Mouse (Mus musculus) limb, embryonic 15.5 days (tissue): ENCODE measurements around the gene Bst1. TPM values are rescaled to one million over a fixed set of nuclear protein-coding genes. Genes with fewer than 3 reads are reported as not detected.

Experiments used
- ATAC-seq: fragments of 200-750 bp; cut with Nextera tagmentation; 2 replicates; pipeline ENCODE4 v1.8.0; 2017; ENCODE audit warnings: low read depth, moderate TSS enrichment; ENCODE audit not compliant: insufficient number of reproducible peaks, low FRiP score, low TSS enrichment
- H3K27ac ChIP-seq: fragments of 300-500 bp; sonication (generic); 2 replicates; pipeline ENCODE4 v1.5.1; 2015; ENCODE audit warnings: moderate library complexity, mild to moderate bottlenecking, inconsistent platforms
- H3K27me3 ChIP-seq: fragments of 300-500 bp; sonication (generic); 2 replicates; pipeline ENCODE4 v1.6.1; 2015; ENCODE audit warnings: inconsistent platforms
- H3K36me3 ChIP-seq: fragments of 300-500 bp; sonication (generic); 2 replicates; pipeline ENCODE4 v1.6.1; 2015; ENCODE audit warnings: inconsistent platforms
- H3K4me1 ChIP-seq: fragments of 300-500 bp; sonication (generic); 2 replicates; pipeline ENCODE4 v1.6.1; 2015; ENCODE audit warnings: inconsistent platforms
- H3K4me2 ChIP-seq: fragments of 300-500 bp; sonication (generic); 2 replicates; pipeline ENCODE4 v1.6.1; 2015; ENCODE audit warnings: mild to moderate bottlenecking, inconsistent platforms
- H3K4me3 ChIP-seq: fragments of 300-500 bp; sonication (generic); 2 replicates; pipeline ENCODE4 v1.5.1; 2015; ENCODE audit warnings: mild to moderate bottlenecking, inconsistent platforms
- H3K9ac ChIP-seq: fragments of 300-500 bp; sonication (generic); 2 replicates; pipeline ENCODE4 v1.6.1; 2015; ENCODE audit warnings: inconsistent platforms
- H3K9me3 ChIP-seq: fragments of 300-500 bp; sonication (generic); 2 replicates; pipeline ENCODE4 v1.6.1; 2016; ENCODE audit warnings: inconsistent platforms
- WGBS: fragments of 180-500 bp; shearing (Covaris S2); methylation state at CpG from one replicate; pipeline ENCODE4 v1.1.7; 2015; 5-methylcytosine and 5-hydroxymethylcytosine counted together
- polyA plus RNA-seq: library from polyadenylated mRNA; unstranded; fragments of >200 nt; fragmentation: Nextera tagmentation; extraction: Ambion mirVana; gene quantifications from 2 replicates; pipeline ENCODE4 v1.2.1, GENCODE M21; 2015

The Bst1 gene
- polyA plus RNA-seq, 1 experiment from 2014 or later = 2.0 TPM

- no peak overlapping the region for H3K9ac ChIP-seq
- H3K4me1 ChIP-seq = no peaks in the 10 kb centered on the region
- H3K27me3 ChIP-seq = no peaks in the 10 kb centered on the region
- H3K27ac ChIP-seq = no peak overlapping the region
- no peak overlapping the region for H3K4me2 ChIP-seq
- WGBS = 71% methylated on average over 5 of the region's 5 CpGs
- no peak for ATAC-seq
- H3K4me3 ChIP-seq = no peak overlapping the region
- H3K9me3 ChIP-seq = no peaks in the 10 kb centered on the region
- no peaks in the 10 kb centered on the region for H3K36me3 ChIP-seq
These were observed 26.4 kb downstream of the Bst1 start for GRCm38 (mm10) chr5:43845083-43845482.

GRCm38 (mm10) chr5:43845646-43846045 lies 27.0 kb downstream of the Bst1 start:
- no peak overlapping the region for H3K27ac ChIP-seq
- H3K4me2 ChIP-seq = no peak overlapping the region
- WGBS = 44% methylated on average over 1 of the region's 1 CpGs
- H3K27me3 ChIP-seq = no peaks in the 10 kb centered on the region
- H3K4me1 ChIP-seq = no peaks in the 10 kb centered on the region
- H3K4me3 ChIP-seq = no peak overlapping the region
- no peak overlapping the region for H3K9ac ChIP-seq
- no peaks in the 10 kb centered on the region for H3K36me3 ChIP-seq
- H3K9me3 ChIP-seq = no peaks in the 10 kb centered on the region
- no peak for ATAC-seq

DNA sequence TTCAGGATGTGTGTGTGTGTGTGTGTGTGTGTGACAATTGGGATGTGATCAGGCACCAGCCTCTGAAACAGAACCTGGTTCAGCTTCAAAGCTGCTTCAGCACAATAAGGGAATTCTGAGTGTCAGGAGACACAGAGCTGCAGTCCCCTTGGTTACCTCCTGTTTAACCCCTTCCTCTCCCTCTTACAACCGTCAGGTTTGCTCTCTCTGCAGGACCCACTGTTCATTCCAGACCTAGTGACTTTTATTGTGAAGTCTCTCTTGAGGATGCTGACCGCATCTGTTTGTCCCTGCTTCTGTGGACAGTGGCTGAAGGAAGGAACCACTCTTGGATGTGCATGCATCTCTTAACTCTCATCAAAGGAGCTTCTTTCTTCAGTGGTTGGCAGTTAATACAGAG lies 27.5 kb downstream of the Bst1 start:
- ATAC-seq = no peak
- no peak overlapping the region for H3K4me3 ChIP-seq
- no peaks in the 10 kb centered on the region for H3K9me3 ChIP-seq
- H3K27ac ChIP-seq = no peak overlapping the region
- no peaks in the 10 kb centered on the region for H3K4me1 ChIP-seq
- H3K27me3 ChIP-seq = no peaks in the 10 kb centered on the region
- H3K9ac ChIP-seq = no peak overlapping the region
- H3K4me2 ChIP-seq = no peak overlapping the region
- no peaks in the 10 kb centered on the region for H3K36me3 ChIP-seq
- WGBS = 25% methylated on average over 2 of the region's 2 CpGs

DNA sequence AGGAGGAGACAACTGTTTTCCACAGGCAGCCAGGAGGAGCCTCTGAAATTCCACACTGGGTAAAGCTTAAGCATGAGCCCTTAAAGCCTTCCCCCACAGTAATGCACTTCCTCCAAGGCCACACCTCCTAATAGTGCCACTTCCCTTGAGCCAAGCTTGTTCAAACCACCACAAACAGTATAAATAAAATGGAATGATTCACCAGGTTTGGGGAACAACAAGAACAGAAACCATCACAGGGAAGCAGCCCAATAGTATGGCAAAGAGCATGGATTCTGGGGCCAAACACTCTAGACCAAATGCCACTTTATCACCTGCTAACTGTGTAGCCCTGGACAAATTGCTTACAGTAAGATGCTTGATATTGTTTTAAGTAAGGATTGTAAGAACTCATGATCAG lies 28.9 kb downstream of the Bst1 start:
- Histone ChIP-seq H3K36me3 (no peaks in the 10 kb centered on the region), H3K9ac (no peak overlapping the region)
- ATAC-seq = no peak

DNA sequence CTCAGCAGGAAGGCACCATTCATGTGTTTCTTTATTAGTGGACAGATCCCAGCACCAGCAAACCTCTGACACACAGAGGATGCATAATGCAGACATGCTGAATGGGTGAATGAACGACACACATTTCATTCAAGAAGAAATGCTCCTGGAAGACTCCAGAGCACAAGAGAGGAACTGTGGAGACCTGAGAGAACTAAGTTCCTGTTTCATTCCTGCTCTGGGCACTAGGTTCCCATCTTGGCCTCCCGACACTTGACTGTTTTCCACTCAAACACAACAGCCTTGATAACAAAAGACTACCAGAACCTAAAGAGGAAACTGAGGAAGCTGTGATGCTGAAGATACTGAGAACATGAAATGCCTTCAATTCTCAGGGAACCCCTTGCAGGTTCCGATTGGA lies 29.6 kb downstream of the Bst1 start:
- no peak overlapping the region for H3K27ac ChIP-seq
- no peak overlapping the region for H3K4me2 ChIP-seq
- H3K27me3 ChIP-seq = no peaks in the 10 kb centered on the region
- no peak for ATAC-seq
- H3K4me3 ChIP-seq = no peak overlapping the region
- 80% methylated on average over 3 of the region's 3 CpGs for WGBS
- no peaks in the 10 kb centered on the region for H3K4me1 ChIP-seq
- no peaks in the 10 kb centered on the region for H3K36me3 ChIP-seq
- H3K9me3 ChIP-seq = no peaks in the 10 kb centered on the region
- no peak overlapping the region for H3K9ac ChIP-seq

More for the DNA sequence above, 28.9 kb downstream of the Bst1 start:
- Histone ChIP-seq H3K27ac (no peak overlapping the region), H3K4me1 (no peaks in the 10 kb centered on the region), H3K9me3 (no peaks in the 10 kb centered on the region), H3K27me3 (no peaks in the 10 kb centered on the region), H3K4me3 (no peak overlapping the region), H3K4me2 (no peak overlapping the region)

GRCm38 (mm10) chr5:43853096-43853867 lies 34.6 kb downstream of the Bst1 start:
- WGBS = 72% methylated on average over 11 of the region's 11 CpGs
- H3K27ac ChIP-seq = no peak overlapping the region
- no peaks in the 10 kb centered on the region for H3K36me3 ChIP-seq
- no peak for ATAC-seq
- H3K4me1 ChIP-seq = no peaks in the 10 kb centered on the region
- no peak overlapping the region for H3K4me3 ChIP-seq
- H3K27me3 ChIP-seq = no peaks in the 10 kb centered on the region
- H3K9me3 ChIP-seq = no peaks in the 10 kb centered on the region
- H3K4me2 ChIP-seq = no peak overlapping the region
- H3K9ac ChIP-seq = no peak overlapping the region

- Histone ChIP-seq H3K9ac (no peak overlapping the region), H3K27me3 (no peaks in the 10 kb centered on the region), H3K4me2 (no peak overlapping the region), H3K4me3 (no peak overlapping the region), H3K9me3 (no peaks in the 10 kb centered on the region), H3K4me1 (no peaks in the 10 kb centered on the region), H3K27ac (no peak overlapping the region), H3K36me3 (no peaks in the 10 kb centered on the region)
- ATAC-seq = no peak
- WGBS = 79% methylated on average over 7 of the region's 7 CpGs
These were observed 35.3 kb downstream of the Bst1 start for GRCm38 (mm10) chr5:43853868-43854488.

DNA sequence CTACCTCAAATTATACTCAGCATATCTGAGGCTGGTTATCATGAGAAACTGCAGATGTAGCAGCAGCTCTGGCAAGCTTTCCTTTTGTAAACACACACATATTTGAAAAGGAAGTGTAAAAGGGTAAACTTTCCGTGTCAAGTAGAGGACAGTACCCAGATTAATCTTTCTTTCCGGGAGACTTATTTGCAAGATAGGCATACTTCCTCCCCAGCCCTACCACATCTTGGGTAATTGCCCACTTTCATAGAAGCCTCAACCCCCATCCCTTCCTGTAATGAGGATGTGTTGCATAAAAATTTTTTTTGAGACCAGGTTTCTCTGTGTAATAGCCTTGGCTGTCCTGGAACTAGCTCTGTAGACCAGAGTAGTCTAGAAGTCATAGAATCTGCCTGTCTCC lies 37.1 kb downstream of the Bst1 start:
- Histone ChIP-seq H3K9ac (no peak overlapping the region), H3K4me1 (no peaks in the 10 kb centered on the region), H3K27ac (no peak overlapping the region), H3K4me3 (no peak overlapping the region), H3K4me2 (no peak overlapping the region), H3K27me3 (no peaks in the 10 kb centered on the region), H3K36me3 (no peaks in the 10 kb centered on the region), H3K9me3 (no peaks in the 10 kb centered on the region)
- ATAC-seq = no peak
- 55% methylated on average over 2 of the region's 2 CpGs for WGBS

DNA sequence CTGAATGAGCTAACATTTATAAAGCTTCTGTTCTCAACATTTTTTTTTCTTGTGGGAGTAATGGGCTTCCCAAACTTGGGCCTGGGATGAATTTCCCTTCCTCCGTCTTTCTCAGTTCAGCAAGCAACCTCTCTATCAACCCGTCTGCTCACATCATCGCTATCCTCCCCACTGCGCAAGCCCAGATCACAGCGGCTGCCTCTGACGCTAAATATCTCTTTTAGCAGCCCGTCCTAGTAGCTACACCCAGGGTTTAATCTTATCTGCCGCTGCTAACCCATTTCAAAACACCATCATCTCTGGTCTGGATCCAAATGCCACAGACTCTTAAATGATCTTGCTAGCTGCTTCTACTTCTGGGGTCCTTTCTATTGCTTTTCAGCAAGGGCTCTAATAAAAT lies 41.0 kb downstream of the Bst1 start:
- 85% methylated on average over 8 of the region's 8 CpGs for WGBS
- Histone ChIP-seq H3K27me3 (no peaks in the 10 kb centered on the region), H3K4me2 (no peak overlapping the region), H3K9ac (no peak overlapping the region), H3K4me3 (no peak overlapping the region), H3K27ac (no peak overlapping the region), H3K4me1 (no peaks in the 10 kb centered on the region), H3K36me3 (no peaks in the 10 kb centered on the region), H3K9me3 (no peaks in the 10 kb centered on the region)
- no peak for ATAC-seq

- Histone ChIP-seq H3K4me2 (no peak overlapping the region), H3K27me3 (no peaks in the 10 kb centered on the region), H3K9ac (no peak overlapping the region), H3K36me3 (no peaks in the 10 kb centered on the region), H3K9me3 (no peaks in the 10 kb centered on the region), H3K4me3 (no peak overlapping the region), H3K4me1 (no peaks in the 10 kb centered on the region), H3K27ac (no peak overlapping the region)
- ATAC-seq = no peak
- WGBS = 84% methylated on average over 5 of the region's 5 CpGs
These were observed 41.4 kb downstream of the Bst1 start for GRCm38 (mm10) chr5:43860096-43860495.

DNA sequence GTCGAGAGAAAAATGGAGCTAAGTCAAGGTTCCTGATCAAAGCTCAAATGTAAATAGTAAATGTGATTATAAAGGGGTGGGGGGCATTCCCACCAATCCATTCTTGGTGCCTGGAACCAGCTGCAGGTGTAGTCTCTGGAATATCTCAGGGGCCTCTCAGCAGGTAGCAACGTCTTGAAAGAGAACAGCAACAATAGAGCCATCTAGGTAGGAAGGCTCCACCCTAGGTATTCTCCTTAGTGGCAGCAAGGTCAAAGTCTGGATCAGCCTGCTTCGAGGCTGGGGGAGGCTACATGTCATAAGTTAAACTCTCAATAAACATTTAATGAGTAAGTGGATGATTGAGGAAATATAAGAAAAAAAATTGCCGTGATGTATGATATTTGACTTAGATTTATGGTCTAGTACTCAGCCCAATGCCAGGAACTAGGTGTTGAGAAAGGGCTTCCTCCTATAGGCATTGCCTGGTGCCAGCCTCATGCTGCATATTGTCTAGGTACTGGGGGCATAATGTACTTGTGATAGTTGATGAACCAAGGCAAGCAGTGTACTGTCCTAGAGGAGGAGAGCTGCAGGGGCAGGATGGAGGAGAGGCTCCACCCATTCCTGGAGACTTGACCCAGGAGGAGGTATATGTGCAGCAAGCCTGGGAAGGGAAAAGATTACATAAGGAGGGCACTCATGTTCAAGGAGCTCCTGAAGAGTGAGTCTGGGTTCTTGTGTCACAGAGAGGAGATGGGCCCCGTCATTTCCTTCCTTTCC lies 42.2 kb downstream of the Bst1 start:
- ATAC-seq = no peak
- no peaks in the 10 kb centered on the region for H3K9me3 ChIP-seq
- H3K4me2 ChIP-seq = no peak overlapping the region
- H3K36me3 ChIP-seq = no peaks in the 10 kb centered on the region
- no peak overlapping the region for H3K27ac ChIP-seq
- H3K27me3 ChIP-seq = no peaks in the 10 kb centered on the region
- H3K9ac ChIP-seq = no peak overlapping the region
- H3K4me1 ChIP-seq = no peaks in the 10 kb centered on the region
- no peak overlapping the region for H3K4me3 ChIP-seq
- 62% methylated on average over 5 of the region's 5 CpGs for WGBS

DNA sequence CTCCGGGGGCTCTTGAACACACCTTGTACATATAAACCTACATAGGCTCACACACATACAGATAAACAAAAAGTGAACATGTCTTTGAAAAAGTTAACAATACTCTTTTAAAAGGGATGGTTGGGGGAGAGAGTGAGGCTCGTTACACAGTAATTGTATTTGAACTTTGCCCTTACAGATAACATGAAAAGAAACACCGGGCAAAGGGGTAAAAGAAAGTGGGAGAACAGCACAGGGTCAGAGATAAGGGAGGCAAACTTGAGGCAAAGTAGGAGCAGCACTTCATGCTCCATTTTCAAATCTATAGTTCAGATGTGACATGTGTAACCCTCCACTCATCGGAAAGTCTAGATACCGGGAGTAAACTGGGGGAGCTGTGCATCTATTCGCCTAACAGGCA lies 45.0 kb downstream of the Bst1 start:
- ATAC-seq = no peak
- no peak overlapping the region for H3K27ac ChIP-seq
- H3K4me1 ChIP-seq = peaks cover 1% of the 10 kb centered on the region
- no peak overlapping the region for H3K4me2 ChIP-seq
- no peaks in the 10 kb centered on the region for H3K36me3 ChIP-seq
- no peaks in the 10 kb centered on the region; the same call in 1 of the 2 replicates for H3K27me3 ChIP-seq
- WGBS = 70% methylated on average over 6 of the region's 6 CpGs
- H3K4me3 ChIP-seq = no peak overlapping the region
- no peak overlapping the region for H3K9ac ChIP-seq
- no peaks in the 10 kb centered on the region for H3K9me3 ChIP-seq
